Mouse (Mus musculus) kidney, adult 18-20 months (tissue): Measurements from ENCODE around the gene Gm20388.

Experiments used
- DNase-seq: peaks from one replicate; pipeline ENCODE4 v3.0.0; 2021

Gene Gm20388

DNA sequence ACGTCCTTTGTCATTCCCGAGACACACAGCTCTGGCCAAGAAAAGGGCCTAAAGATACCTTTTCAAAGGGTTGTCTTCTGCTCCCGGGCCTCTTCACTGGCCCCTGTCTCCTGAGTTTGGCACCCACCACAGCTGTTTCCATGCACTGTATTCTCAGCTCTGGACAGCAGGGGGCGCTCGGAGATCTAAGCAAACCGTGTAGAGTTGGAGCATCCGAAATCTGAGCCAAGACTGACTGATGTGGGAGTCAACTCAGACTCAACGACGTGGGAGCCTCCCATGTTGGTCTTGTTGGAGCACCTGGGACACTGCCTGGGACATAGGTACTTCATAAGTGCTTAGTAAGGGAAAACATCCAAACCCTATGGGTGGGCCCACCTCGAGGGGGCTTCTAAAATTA lies 767.8 kb downstream of the Gm20388 start:
- peak; percentile 88 for DNase-seq

DNA sequence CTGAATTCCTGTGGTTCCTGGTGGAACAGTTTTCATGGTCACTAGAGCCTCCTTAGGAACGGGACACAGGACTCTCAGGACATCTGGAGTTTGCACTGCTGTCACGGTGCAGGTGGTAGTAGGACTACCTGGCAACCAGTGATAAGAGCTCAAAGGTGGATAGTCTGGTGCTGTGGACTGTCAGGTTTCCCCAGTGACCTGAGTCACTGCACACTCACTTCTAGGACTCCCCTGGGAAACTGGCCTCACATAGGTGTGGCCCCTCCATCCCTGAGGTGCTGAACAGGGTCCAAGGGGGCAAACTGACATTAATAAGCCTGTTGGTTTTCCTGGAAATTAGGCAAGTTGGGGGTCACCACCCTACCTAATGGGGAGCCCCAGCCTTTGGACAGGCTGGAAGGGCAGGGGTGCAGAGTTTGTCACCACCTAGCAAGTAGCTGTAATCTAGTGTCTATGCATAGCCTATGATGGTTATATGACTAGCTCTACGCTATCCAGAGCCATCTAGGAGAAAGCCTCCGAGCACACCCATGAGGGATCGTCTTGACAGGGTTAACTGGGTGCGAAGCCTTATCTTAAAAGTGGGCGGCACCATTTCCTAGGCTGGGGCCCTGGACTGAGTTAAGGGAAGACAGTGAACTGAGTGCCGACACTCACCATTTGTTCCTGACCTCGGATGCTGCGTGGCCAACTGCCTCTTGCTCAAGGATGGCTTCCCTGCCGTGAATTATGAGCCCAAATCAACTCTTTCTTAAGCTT lies 769.2 kb downstream of the Gm20388 start:
- DNase-seq, result no peak

DNA sequence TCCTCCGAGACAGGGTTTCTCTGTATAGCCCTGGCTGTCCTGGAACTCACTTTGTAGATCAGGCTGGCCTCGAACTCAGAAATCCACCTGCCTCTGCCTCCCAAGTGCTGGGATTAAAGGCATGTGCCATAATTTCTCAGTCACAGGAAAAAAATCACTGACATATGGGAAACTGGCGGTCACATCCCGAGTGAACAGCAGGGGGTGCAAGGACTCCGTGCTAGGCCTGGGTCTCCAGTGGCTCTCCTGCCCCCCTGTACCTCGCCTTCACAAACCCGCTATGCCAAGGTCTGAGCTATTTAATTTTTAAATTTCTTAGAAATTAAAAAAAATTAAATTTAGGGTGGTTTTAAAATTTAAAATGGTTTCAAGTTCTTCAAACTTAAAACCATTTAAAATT lies 769.8 kb downstream of the Gm20388 start:
- DNase-seq, result peak; percentile 57

DNA sequence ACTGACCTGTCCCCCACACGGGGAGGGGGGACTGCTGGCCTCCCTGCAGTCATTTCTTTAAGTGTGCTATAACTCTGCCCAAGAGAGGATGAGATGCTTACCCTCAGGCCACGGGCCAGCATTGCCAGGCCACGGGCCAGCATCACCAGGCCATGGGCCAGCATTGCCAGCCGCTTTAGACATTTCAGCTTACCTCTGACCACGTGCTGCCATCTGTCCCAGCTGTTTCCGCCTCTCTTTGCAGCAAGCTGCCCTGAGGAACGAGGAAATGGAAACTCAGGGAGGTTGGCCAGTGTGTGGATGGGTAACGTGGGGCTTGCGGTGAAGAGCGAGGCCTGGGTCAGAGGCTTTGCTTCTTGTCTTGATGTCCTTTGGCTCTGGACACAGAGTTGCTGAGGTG lies 770.5 kb downstream of the Gm20388 start:
- no peak for DNase-seq

DNA sequence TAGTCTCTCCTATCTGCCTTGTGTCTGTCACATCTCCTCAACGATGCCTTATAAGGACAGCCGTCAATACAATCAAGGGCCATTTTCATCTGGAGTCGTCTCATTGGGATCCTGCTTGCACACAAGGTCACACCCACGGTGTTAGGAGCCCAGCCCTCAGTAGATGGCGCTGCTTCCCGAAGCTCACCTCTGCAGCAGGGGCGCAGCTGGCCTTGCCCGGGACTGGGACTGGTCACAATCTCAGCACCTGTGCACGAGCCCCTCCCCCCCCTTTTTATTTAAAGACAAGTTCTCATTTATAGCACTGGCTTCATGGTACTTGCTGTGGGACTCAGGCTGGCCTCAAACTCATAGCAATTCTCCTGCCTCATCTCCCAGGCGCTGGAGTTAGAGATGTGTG lies 773.0 kb downstream of the Gm20388 start:
- DNase-seq, result peak; percentile 84

DNA sequence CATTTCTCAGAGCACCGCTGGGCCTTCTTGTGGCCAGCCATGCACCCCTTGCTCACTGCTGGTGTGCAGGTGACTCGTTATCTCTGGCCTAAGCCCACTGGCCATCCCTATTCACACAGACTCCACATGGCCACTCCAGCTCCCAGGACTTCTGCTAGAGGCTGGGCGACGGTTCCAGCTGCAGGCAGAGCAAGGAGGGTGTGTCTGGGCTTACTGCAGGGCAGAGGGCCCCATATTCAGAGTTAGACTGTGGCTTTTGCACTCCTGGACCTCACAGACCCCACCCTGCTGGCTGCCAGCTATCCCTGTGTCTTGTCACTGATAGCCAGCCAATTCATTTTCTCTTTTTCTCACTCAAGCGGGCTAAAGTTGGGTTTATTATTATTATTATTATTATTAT lies 773.4 kb downstream of the Gm20388 start:
- no peak for DNase-seq

DNA sequence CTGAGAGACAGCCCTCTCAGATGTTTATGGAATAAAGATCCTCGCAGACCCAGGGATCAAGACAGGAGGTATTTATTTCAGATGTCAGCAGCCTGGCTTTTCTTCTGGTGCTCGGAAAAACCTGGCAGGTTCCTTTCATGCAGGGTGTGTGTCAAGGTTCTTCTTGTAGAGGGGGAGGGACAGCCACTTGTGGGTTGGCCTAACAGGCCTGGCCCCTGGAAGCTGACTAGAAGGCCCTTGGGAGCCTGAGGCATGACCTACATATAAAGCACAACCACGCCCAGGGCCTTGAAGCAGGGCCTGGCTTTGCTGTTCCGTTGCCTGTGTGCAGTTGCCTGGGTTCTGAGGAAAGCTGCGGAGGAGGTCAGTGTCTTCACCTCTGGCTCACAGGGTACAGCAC lies 774.5 kb downstream of the Gm20388 start:
- DNase-seq, result no peak

DNA sequence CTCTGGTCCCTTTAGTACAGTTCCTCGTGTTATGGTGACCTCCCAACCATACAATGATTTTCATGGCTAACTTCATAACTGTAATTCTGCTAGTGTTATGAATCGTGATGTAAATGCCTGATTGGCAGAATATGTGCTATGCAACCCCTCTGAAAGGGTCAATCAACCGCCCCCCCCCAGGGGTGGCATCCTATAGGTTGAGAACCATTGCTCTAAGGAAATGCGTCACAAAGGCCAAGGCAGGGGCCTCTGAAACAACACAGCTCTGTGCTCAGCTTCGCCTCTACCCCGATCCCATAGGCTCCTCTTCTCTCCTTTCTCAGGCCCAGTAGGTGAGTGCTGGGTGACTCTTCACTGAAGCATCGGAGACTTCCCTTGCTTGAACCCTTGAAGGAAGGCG lies 775.0 kb downstream of the Gm20388 start:
- DNase-seq, result no peak

DNA sequence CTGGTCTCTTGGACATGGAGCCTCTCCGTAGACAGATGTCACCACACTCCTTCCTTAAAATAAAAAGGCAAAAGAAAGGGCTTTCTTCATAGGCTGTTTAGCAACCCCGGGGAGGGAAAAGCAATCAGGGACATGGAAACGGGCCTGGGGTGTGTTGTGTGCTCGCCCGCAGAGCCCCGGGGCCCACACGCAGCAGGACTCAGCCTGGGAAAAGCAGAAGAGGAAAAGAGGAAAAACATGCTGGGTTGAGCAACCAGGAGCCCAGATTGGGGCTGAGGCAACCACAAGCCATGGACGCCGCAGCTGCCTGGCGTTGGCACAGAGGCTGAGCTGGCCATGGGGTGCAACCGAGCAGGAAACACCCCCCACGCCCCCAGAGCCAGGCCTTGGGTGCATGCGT lies 775.4 kb downstream of the Gm20388 start:
- DNase-seq, result no peak

DNA sequence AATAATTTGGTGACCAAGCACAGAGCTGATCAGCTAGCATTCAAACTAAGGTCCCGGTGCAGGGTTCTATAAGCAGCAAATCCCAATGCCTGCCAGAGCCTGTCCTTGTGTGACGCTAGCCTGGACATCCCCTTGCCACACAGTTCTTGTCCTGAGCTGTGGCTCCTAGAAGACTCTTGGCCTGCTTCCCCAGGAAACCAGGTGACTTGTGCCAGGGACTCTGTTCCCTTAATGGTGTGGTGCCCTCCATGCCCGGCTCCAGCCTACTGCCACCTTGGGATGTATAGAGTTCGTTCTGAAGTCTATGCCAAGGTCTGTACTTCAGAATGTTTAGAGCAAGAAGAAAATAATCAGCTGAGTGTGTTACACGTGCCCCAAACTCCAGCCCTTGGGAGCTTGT lies 775.9 kb downstream of the Gm20388 start:
- no peak for DNase-seq

DNA sequence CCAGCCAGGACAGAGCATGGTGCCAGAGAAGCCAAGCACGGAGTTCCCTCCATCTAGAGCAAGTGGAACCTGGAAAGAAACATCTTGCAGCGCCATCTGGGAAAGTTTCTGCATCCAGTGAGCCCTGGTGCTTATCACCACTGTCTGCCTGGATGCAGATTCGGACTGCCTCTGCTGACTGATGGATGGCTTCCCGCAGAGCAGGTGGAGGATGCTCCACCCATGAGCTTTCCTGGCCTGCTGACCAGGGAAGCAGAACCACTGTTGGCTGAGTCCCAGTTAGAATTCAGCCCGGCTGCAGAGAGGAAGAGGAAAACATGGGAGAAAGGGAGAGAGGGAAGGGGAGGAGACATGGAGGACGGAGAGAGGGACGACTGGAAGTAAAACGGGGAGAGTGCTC lies 777.1 kb downstream of the Gm20388 start:
- peak; percentile 60 for DNase-seq

DNA sequence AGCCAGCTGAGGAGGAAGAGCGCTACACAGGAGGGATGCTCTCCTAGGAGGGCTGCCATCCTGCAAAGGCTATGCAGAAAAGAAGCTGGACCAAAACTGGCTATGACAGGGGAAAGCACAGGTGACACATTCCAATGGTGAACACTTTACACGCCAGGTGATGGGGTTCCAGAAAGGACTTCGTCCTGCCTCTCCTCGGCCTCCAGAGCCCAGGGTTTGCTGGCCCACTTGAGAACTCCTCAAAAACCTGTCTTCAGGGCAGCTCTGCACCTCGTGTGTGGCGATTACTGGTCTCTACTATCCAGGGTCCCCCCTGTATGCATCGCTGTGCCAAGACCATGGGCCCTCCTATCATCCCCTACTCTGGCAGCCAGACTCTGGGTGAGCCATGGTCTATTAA lies 777.9 kb downstream of the Gm20388 start:
- DNase-seq, result no peak

DNA sequence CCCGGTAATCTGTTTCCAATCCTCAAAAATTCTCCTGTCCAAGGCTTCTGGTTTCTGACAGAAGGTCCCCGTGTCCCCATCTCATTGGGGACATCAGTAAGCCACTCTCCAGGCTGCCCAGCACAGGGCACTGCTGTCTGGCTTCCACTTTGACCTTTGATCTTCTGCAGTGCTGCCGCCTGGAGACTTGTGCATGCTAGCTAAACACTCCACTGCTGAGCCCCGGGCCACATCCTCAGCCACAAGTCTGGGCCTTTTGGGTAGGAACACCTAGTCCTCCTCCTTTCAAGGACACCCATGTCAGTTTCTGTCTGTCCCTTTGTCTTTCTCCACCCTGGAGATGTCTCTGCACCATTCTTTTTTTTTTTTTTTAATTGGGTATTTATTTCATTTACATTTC lies 782.3 kb downstream of the Gm20388 start:
- no peak for DNase-seq

DNA sequence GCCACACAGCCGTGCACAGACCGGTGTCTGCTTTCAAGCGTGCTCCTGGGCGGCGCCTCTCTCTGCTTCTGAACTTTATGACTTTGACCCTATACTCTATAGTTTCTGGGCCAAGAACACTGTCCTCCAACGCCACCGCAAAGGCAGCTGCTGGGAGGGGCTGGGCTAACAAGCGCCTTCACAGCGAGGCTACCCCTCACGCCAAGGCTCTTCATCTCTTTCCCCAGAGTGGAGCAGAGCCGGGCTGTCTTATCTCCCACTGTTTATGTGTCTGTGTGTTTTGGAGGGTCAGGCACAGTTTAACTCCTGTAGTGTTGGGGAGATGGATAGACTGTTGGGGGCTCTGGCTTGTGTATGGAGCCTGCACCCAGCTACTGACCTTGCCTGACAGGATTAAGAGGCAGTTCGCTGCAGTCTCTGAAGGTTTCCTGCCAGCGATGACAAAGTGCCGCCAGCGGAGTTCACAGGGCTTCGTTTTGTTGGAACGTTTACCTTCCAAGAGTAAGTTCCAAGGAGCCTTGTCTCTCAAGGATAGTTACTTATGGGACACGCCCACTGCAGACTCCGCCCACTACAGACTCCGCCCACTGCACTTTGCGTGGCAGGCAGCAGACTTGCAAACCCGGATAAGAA lies 783.3 kb downstream of the Gm20388 start:
- peak; percentile 59 for DNase-seq

DNA sequence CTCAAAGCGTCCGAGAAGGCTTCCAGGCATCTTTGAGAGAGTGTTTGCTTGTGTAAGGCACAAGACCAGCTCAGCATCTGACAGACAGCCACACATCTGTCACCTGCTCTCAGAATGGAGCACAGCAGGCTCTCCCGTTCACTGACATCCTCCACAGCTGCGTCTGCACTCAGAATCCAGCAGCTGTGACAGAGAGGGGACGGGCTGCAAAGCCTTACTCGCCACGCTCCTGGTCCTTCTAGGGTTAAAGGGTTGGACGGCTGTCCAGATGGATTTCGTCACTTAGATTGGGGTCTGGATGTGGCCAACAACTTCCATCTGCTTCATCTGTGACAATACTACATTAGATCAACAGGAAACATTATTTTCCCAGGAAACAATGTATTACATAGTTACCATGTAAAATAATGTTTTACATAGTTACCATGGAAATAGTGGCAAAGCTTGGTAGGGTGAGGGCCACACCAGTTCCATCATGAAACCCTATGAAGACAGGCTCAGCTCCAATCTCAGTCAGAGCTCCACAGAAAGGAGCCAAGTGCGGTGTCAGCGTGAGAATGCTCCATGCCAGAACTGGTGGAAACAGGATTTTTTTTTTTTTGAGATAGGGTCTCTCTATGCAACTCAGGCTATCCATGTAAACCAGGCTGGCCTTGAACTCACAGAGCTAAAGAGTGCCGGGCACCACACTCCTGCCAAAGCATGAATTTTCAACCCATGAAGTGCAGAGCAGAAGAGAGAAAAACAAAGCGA lies 785.9 kb downstream of the Gm20388 start:
- DNase-seq, result no peak

DNA sequence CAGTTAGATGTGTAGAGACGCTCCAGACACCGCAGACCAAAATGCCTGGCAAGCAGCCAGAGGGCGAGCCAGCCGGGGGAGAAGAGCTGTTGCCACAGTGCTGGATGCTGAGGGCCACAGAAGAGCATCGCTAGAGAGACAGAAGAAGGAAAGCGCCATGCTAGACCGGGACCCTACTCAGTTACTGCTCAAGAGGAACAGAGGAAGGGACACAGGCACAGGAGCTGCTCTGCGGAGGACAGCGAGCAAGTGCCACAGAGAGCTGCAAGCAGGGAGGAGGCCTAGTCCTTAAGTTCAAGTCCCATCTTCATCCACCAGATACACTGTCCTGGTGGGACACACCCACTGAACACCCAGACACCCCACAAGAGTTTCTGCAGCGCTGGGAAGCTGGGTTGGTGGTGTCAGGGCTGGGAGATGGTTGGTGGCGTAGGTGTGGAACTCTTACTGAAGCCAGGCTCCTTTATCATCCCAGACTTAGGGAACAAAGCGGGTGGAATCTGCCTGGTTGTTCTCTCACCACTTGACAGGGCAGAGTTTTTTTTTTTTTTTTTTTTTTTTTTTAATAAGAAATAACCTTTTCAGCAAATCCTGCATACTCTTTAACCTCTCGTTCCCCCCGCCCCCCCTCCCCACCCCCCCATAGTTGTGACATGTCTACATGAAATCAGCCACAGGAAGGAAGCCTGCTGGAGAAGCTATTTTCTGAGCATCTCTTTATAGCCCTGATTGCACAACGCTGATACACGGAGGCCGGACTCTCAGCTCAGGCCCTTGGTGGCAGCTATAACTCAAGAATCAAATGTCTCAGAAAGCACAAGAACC lies 786.7 kb downstream of the Gm20388 start:
- DNase-seq, result no peak

DNA sequence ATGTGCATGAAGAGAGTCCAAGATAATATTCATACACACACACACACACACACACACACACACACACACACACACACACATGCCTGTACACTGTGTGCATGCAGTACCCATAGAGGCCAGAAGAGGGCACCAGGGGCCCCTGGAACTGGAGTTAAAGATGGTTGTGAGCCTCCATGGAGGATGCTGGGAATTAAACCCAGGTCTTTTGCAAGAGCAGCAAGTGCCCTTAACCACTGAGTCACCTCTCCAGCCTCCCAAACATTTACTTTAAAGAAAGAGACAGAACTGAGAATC lies 787.3 kb downstream of the Gm20388 start:
- DNase-seq, result no peak

DNA sequence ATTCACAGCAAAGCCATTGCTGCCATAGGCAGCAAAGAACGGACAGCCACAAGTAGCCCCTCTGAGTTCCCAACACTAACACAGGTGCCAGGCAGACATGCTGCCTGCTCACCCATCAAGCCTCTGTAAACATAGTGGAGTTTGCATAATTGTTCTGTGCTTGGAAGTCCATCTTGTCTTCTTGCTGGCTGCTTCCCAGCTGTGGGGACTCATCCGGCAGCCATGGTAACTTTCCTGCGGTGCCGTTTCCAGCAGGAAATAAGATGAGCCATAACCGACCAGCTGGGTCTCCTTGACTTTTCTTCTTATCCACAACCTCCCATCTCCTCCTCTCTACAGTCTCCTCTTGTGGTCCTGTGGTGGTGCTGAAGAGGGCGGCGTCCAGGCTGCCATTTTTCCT lies 787.8 kb downstream of the Gm20388 start:
- DNase-seq, result no peak

DNA sequence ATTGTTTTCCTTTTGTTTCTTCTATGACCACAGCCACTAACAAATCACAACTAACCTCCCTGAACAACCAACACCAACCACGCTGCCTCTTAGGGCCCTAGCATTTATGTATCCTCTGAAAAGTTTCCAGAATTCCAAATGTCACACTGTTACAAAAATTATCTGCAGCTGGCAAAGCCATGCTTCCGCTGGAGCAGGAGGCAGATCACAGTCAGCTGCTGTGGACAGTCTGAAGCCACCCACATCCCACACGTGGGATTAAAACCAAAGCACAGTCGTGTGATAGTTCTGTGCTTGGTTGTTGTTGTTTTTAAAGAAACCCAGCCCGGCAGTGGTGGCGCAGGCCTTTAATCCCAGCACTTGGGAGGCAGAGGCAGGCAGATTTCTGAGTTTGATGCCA lies 788.4 kb downstream of the Gm20388 start:
- DNase-seq, result no peak

DNA sequence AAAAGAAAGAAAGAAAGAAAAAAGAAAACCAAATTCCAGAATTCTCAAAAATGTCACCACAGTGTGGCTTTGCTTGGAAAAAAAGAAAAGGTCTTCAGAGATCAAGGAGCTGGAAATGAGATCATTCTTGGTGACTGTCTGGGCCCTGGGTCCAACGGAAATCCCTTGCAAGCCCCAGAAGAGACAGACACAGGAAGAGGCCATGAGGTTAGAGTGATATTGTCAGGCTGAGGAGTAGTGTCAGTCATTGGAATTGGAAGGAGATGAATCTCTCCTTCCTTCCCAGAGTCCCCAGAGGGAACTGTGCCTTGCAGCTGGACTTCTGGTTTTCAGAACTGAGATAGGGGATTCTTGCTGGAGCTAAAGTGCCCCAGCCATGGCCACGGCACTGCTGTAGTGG lies 788.9 kb downstream of the Gm20388 start:
- no peak for DNase-seq

DNA sequence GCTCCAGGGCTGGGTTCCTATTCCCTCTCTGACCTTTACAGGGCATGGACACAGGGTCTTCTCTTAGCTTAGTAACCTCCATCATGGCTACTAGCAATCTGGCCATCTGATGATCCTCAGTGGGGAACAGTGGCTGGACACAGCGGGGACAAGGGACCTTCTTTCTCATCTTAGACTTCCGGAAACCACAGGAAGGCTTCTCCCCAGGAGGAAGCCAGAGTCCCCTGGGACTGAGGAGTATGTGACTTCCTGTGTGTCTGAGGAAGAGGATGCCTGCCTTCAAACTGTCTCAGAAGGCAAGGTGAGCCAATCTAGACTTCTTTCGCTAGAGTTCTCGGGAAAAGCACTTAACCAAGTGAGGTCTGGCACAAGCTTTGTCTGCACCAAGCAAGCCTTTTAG lies 789.4 kb downstream of the Gm20388 start:
- DNase-seq, result no peak

DNA sequence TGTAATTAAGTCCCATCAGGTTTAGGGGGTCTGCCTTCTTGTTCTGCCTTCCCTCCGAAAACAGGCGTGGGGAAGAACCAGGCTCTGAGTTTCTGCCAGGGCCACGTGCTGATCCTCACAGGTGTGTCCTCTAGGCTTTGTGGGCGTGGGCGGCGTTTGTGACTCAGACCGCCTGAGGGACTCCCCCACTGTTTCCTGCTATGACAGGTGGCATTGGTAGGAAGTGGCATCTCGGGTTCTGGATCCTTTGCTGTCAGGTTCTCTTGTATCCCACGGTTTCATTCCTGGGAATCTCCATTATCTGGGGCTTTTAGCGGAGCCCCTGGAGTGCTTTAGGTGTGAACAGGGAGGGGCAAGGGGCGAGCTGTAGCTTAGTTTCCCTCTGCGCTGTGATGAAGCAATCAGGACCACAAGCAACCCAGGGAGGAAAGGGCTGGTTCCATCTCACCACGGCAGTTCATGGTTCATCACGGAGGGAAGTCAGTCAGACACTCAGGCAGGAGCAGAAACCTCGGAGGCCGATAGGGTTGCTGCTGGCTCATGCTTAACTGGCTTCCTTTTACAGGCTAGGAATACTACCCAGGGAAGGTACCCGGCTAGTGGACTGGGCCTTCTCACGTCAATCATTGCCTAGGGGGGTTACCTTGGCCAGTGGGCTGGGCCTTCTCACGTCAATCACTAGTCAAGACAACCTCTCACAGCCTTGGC lies 791.3 kb downstream of the Gm20388 start:
- DNase-seq, result no peak

DNA sequence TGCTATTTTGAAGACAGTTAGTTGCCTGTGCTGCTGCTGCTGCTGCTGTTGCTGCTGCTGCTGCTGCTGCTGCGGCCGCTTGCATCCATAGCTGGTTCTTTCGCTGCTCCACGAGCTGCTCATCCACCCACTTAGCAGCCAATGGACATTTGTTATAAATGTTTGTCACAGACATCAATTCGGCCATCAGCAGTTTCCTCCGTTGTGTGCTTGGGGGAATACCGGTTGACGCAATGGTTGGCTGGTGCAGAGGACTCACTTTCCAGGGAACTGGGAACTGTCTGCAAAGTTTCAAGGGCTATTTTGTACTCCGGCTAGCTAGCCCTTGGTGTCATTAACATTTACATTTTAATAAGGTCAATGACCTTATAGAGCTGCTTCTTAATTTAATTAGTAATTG lies 793.6 kb downstream of the Gm20388 start:
- no peak for DNase-seq
